Mouse (Mus musculus): ENCODE measurements around the gene Tpbgl. TPM values are rescaled to one million over a fixed set of nuclear protein-coding genes. Genes with fewer than 3 reads are reported as not detected.

Tpbgl gene
- polyA plus RNA-seq, 1 experiment = 0.28 TPM

- TF ChIP-seq CTCF (IDR thresholded peaks at IDR 0.05; ENCODE audit: borderline replicate concordance, insufficient read depth, low read length) = no peak
- no peak for TF ChIP-seq POLR2A (IDR thresholded peaks at IDR 0.05; ENCODE audit: low read depth, low read length)
- no peaks in the 10 kb centered on the region for H3K4me1 ChIP-seq (ENCODE audit: control insufficient read depth, insufficient read depth, low read length)
- H3K4me3 ChIP-seq (ENCODE audit: insufficient read depth, low read length) = no peak overlapping the region
- no peak overlapping the region for H3K27ac ChIP-seq (ENCODE audit: insufficient read depth, low read length)
Measured at GRCm38 (mm10) chr7:99664571-99665485, 37.9 kb upstream of the Tpbgl start.

- Histone ChIP-seq H3K27ac (ENCODE audit: insufficient read depth, low read length) (no peak overlapping the region), H3K4me1 (ENCODE audit: control insufficient read depth, insufficient read depth, low read length) (no peaks in the 10 kb centered on the region), H3K4me3 (ENCODE audit: insufficient read depth, low read length) (no peak overlapping the region)
- no peak for TF ChIP-seq POLR2A (IDR thresholded peaks at IDR 0.05; ENCODE audit: low read depth, low read length)
- no peak for TF ChIP-seq CTCF (IDR thresholded peaks at IDR 0.05; ENCODE audit: borderline replicate concordance, insufficient read depth, low read length)
Measured at GRCm38 (mm10) chr7:99663507-99664220, 36.8 kb upstream of the Tpbgl start.

- Histone ChIP-seq H3K27ac (ENCODE audit: insufficient read depth, low read length) (no peak overlapping the region), H3K4me1 (ENCODE audit: control insufficient read depth, insufficient read depth, low read length) (no peaks in the 10 kb centered on the region), H3K4me3 (ENCODE audit: insufficient read depth, low read length) (no peak overlapping the region)
- TF ChIP-seq POLR2A (IDR thresholded peaks at IDR 0.05; ENCODE audit: low read depth, low read length) = no peak
- no peak for TF ChIP-seq CTCF (IDR thresholded peaks at IDR 0.05; ENCODE audit: borderline replicate concordance, insufficient read depth, low read length)
Measured at GRCm38 (mm10) chr7:99662311-99662710, 35.4 kb upstream of the Tpbgl start.

- no peak overlapping the region for H3K27ac ChIP-seq (ENCODE audit: insufficient read depth, low read length)
- TF ChIP-seq POLR2A (IDR thresholded peaks at IDR 0.05; ENCODE audit: low read depth, low read length) = no peak
- no peak for TF ChIP-seq CTCF (IDR thresholded peaks at IDR 0.05; ENCODE audit: borderline replicate concordance, insufficient read depth, low read length)
- H3K4me3 ChIP-seq (ENCODE audit: insufficient read depth, low read length) = no peak overlapping the region
- H3K4me1 ChIP-seq (ENCODE audit: control insufficient read depth, insufficient read depth, low read length) = no peaks in the 10 kb centered on the region
Measured at GRCm38 (mm10) chr7:99661571-99662230, 34.8 kb upstream of the Tpbgl start.

GRCm38 (mm10) chr7:99661071-99661470 is 34.2 kb upstream of the Tpbgl start:
- H3K27ac ChIP-seq (ENCODE audit: insufficient read depth, low read length) = no peak overlapping the region
- no peak for TF ChIP-seq POLR2A (IDR thresholded peaks at IDR 0.05; ENCODE audit: low read depth, low read length)
- no peak for TF ChIP-seq CTCF (IDR thresholded peaks at IDR 0.05; ENCODE audit: borderline replicate concordance, insufficient read depth, low read length)
- no peak overlapping the region for H3K4me3 ChIP-seq (ENCODE audit: insufficient read depth, low read length)
- no peaks in the 10 kb centered on the region for H3K4me1 ChIP-seq (ENCODE audit: control insufficient read depth, insufficient read depth, low read length)

- Histone ChIP-seq H3K4me1 (ENCODE audit: control insufficient read depth, insufficient read depth, low read length) (no peaks in the 10 kb centered on the region), H3K27ac (ENCODE audit: insufficient read depth, low read length) (no peak overlapping the region), H3K4me3 (ENCODE audit: insufficient read depth, low read length) (no peak overlapping the region)
- TF ChIP-seq CTCF (IDR thresholded peaks at IDR 0.05; ENCODE audit: borderline replicate concordance, insufficient read depth, low read length) (0 out of 2 replicates have a peak, but pooled peaks have one; percentile 23), POLR2A (IDR thresholded peaks at IDR 0.05; ENCODE audit: low read depth, low read length) (no peak)
Measured at GRCm38 (mm10) chr7:99659379-99660029, 32.6 kb upstream of the Tpbgl start.

- H3K4me1 ChIP-seq (ENCODE audit: control insufficient read depth, insufficient read depth, low read length) = no peaks in the 10 kb centered on the region
- H3K27ac ChIP-seq (ENCODE audit: insufficient read depth, low read length) = no peak overlapping the region
- TF ChIP-seq POLR2A (IDR thresholded peaks at IDR 0.05; ENCODE audit: low read depth, low read length) (no peak), CTCF (IDR thresholded peaks at IDR 0.05; ENCODE audit: borderline replicate concordance, insufficient read depth, low read length) (no peak)
- no peak overlapping the region for H3K4me3 ChIP-seq (ENCODE audit: insufficient read depth, low read length)
Measured at GRCm38 (mm10) chr7:99654244-99654643, 27.3 kb upstream of the Tpbgl start.

GRCm38 (mm10) chr7:99649585-99649984 is 22.7 kb upstream of the Tpbgl start:
- TF ChIP-seq POLR2A (IDR thresholded peaks at IDR 0.05; ENCODE audit: low read depth, low read length) (no peak), CTCF (IDR thresholded peaks at IDR 0.05; ENCODE audit: borderline replicate concordance, insufficient read depth, low read length) (no peak)
- Histone ChIP-seq H3K4me1 (ENCODE audit: control insufficient read depth, insufficient read depth, low read length) (no peaks in the 10 kb centered on the region), H3K27ac (ENCODE audit: insufficient read depth, low read length) (no peak overlapping the region), H3K4me3 (ENCODE audit: insufficient read depth, low read length) (no peak overlapping the region)

- no peak for TF ChIP-seq POLR2A (IDR thresholded peaks at IDR 0.05; ENCODE audit: low read depth, low read length)
- TF ChIP-seq CTCF (IDR thresholded peaks at IDR 0.05; ENCODE audit: borderline replicate concordance, insufficient read depth, low read length) = no peak
- Histone ChIP-seq H3K27ac (ENCODE audit: insufficient read depth, low read length) (no peak overlapping the region), H3K4me3 (ENCODE audit: insufficient read depth, low read length) (no peak overlapping the region), H3K4me1 (ENCODE audit: control insufficient read depth, insufficient read depth, low read length) (no peaks in the 10 kb centered on the region)
Measured at GRCm38 (mm10) chr7:99648623-99649022, 21.7 kb upstream of the Tpbgl start.
